In genomic region chr2:52073141-52073904, GRCm38 (mm10) we compare ENCODE assay signal across 8 mouse cellular contexts. TPM values are rescaled to one million over a fixed set of nuclear protein-coding genes. Genes with fewer than 3 reads are reported as not detected.
A peak's percentile ranks its signal among the peaks of the same experiment; 100 is the strongest.
DNase-seq lines count a peak whose midpoint lies in the region; ATAC-seq and TF ChIP-seq lines count a peak whose summit lies in the region.

No protein-coding gene starts in this region.

- H3K4me1 ChIP-seq in E14TG2a.4 (replicated peaks; ENCODE audit: low read depth, low read length): peaks cover 65% of the 10 kb centered on the region
- peaks cover 11% of the 10 kb centered on the region; the same call in 1 of the 2 replicates for H3K4me1 ChIP-seq in embryonic facial prominence, embryonic 12.5 days
- H3K4me1 ChIP-seq in heart, embryonic 13.5 days: peaks cover 21% of the 10 kb centered on the region
- peaks cover 9% of the 10 kb centered on the region; the same call in 1 of the 2 replicates for H3K4me1 ChIP-seq in limb, embryonic 14.5 days (ENCODE audit: control insufficient read depth, insufficient read depth, low read length)
- peaks cover 15% of the 10 kb centered on the region for H3K4me1 ChIP-seq in midbrain, embryonic 12.5 days

- no peak for TF ChIP-seq CTCF in E14TG2a.4 (conservative IDR thresholded peaks at IDR 0.05; ENCODE audit: low read length)

- peak overlapping the region; percentile 55 for H3K4me2 ChIP-seq in embryonic facial prominence, embryonic 12.5 days (replicated peaks)
- peak overlapping the region; percentile 77 for H3K4me2 ChIP-seq in heart, embryonic 13.5 days
- peak overlapping the region; percentile 60 for H3K4me2 ChIP-seq in limb, embryonic 14.5 days (replicated peaks; ENCODE audit: low read depth, low read length, severe bottlenecking)
- peak overlapping the region; percentile 63 for H3K4me2 ChIP-seq in midbrain, embryonic 12.5 days (replicated peaks)

- peaks cover 46% of the 10 kb centered on the region for H3K36me3 ChIP-seq in E14TG2a.4 (ENCODE audit: insufficient read depth, low read length)
- peaks cover 21% of the 10 kb centered on the region for H3K36me3 ChIP-seq in embryonic facial prominence, embryonic 12.5 days
- peaks cover 39% of the 10 kb centered on the region for H3K36me3 ChIP-seq in heart, embryonic 13.5 days
- peaks cover 27% of the 10 kb centered on the region for H3K36me3 ChIP-seq in limb, embryonic 14.5 days (ENCODE audit: control insufficient read depth, insufficient read depth, low read length)
- H3K36me3 ChIP-seq in midbrain, embryonic 12.5 days: peaks cover 23% of the 10 kb centered on the region

- H3K9ac ChIP-seq in embryonic facial prominence, embryonic 12.5 days: peak overlapping the region; percentile 96
- H3K9ac ChIP-seq in heart, embryonic 13.5 days: peak overlapping the region; percentile 98
- H3K9ac ChIP-seq in limb, embryonic 14.5 days (ENCODE audit: low read depth, low read length, severe bottlenecking): peak overlapping the region; percentile 91
- peak overlapping the region; percentile 91 for H3K9ac ChIP-seq in midbrain, embryonic 12.5 days (replicated peaks)

- H3K27me3 ChIP-seq in E14TG2a.4 (ENCODE audit: insufficient read depth, low read length): no peaks in the 10 kb centered on the region
- no peaks in the 10 kb centered on the region for H3K27me3 ChIP-seq in embryonic facial prominence, embryonic 12.5 days
- H3K27me3 ChIP-seq in heart, embryonic 13.5 days (replicated peaks): no peaks in the 10 kb centered on the region
- no peaks in the 10 kb centered on the region for H3K27me3 ChIP-seq in limb, embryonic 14.5 days (ENCODE audit: control insufficient read depth, insufficient read depth, low read length)
- no peaks in the 10 kb centered on the region for H3K27me3 ChIP-seq in midbrain, embryonic 12.5 days

- peak; percentile 58 for DNase-seq in cerebellum, adult 9-10 months
- no peak for DNase-seq in cerebellum, adult 8-10 months
- DNase-seq in limb, embryonic 14.5 days (ENCODE audit: low spot score): peak; percentile 38
- peak; percentile 3 for DNase-seq in thymus, postnatal 0 days (ENCODE audit: low spot score)

- no peak for ATAC-seq in embryonic facial prominence, embryonic 12.5 days (ENCODE audit: insufficient number of reproducible peaks, insufficient read depth, low FRiP score, low TSS enrichment)
- ATAC-seq in heart, embryonic 13.5 days (ENCODE audit: extremely low read depth, insufficient number of reproducible peaks, low FRiP score, low TSS enrichment): no peak
- ATAC-seq in limb, embryonic 14.5 days (ENCODE audit: low FRiP score, low read depth): no peak
- ATAC-seq in midbrain, embryonic 12.5 days (ENCODE audit: low FRiP score, low read depth): peak; percentile 53; the same call in 1 of the 2 replicates

- TF ChIP-seq POLR2A in limb, embryonic 14.5 days (IDR thresholded peaks at IDR 0.05; ENCODE audit: borderline replicate concordance, extremely low read depth, insufficient read depth, insufficient read length): no peak

- peak overlapping the region; percentile 89 for H3K27ac ChIP-seq in embryonic facial prominence, embryonic 12.5 days
- peak overlapping the region; percentile 84 for H3K27ac ChIP-seq in heart, embryonic 13.5 days (replicated peaks)
- H3K27ac ChIP-seq in limb, embryonic 14.5 days (replicated peaks; ENCODE audit: low read depth, low read length): peak overlapping the region; percentile 87
- peak overlapping the region; percentile 84 for H3K27ac ChIP-seq in midbrain, embryonic 12.5 days (replicated peaks)

- no peaks in the 10 kb centered on the region for H3K9me3 ChIP-seq in E14TG2a.4 (ENCODE audit: low read length)
- H3K9me3 ChIP-seq in embryonic facial prominence, embryonic 12.5 days: no peaks in the 10 kb centered on the region
- no peaks in the 10 kb centered on the region for H3K9me3 ChIP-seq in heart, embryonic 13.5 days
- no peaks in the 10 kb centered on the region for H3K9me3 ChIP-seq in limb, embryonic 14.5 days (ENCODE audit: control insufficient read depth, low read length)
- no peaks in the 10 kb centered on the region for H3K9me3 ChIP-seq in midbrain, embryonic 12.5 days

- 1% methylated on average over 56 of the region's 56 CpGs for WGBS in embryonic facial prominence, embryonic 12.5 days
- 2% methylated on average over 54 of the region's 56 CpGs for WGBS in heart, embryonic 13.5 days
- WGBS in limb, embryonic 14.5 days: 2% methylated on average over 54 of the region's 56 CpGs
- WGBS in midbrain, embryonic 12.5 days: under 1% methylated on average over 55 of the region's 56 CpGs

- peak overlapping the region; percentile 96 for H3K4me3 ChIP-seq in E14TG2a.4 (replicated peaks; ENCODE audit: low read length)
- peak overlapping the region; percentile 96 for H3K4me3 ChIP-seq in embryonic facial prominence, embryonic 12.5 days
- H3K4me3 ChIP-seq in heart, embryonic 13.5 days: peak overlapping the region; percentile 99
- H3K4me3 ChIP-seq in limb, embryonic 14.5 days (replicated peaks; ENCODE audit: low read length): peak overlapping the region; percentile 100
- H3K4me3 ChIP-seq in midbrain, embryonic 12.5 days: peak overlapping the region; percentile 96

RNA-seq across cellular contexts. Expression of gene Rif1, which starts 0.7 kb away (rescaled TPM):
- 54.4 and 57.4 TPM in 2 replicates for polyA plus RNA-seq in embryonic facial prominence, embryonic 12.5 days (2016; fragmentation: Nextera tagmentation; extraction: Ambion mirVana)
- 16.3 and 16.6 TPM in 2 replicates for polyA plus RNA-seq in heart, embryonic 13.5 days (2015; fragmentation: Nextera tagmentation; extraction: Ambion mirVana)
- polyA plus RNA-seq in limb, embryonic 14.5 days (2012; rRNA removed): 21.3 and 25.6 TPM in 2 replicates
- 45.2 and 51.1 TPM in 2 replicates for polyA plus RNA-seq in limb, embryonic 14.5 days (2014; fragmentation: Nextera tagmentation; extraction: Ambion mirVana)
- 50.8 and 51.4 TPM in 2 replicates for polyA plus RNA-seq in midbrain, embryonic 12.5 days (2016; fragmentation: Nextera tagmentation; extraction: Ambion mirVana)
- polyA plus RNA-seq in thymus, postnatal 0 days (2015; fragmentation: Nextera tagmentation; extraction: Ambion mirVana): 32.5 and 38.2 TPM in 2 replicates

RNA-seq across cellular contexts. Expression of gene Tnfaip6, which starts 35.5 kb away (rescaled TPM):
- polyA plus RNA-seq in embryonic facial prominence, embryonic 12.5 days (2016; fragmentation: Nextera tagmentation; extraction: Ambion mirVana): 60.4 and 71.7 TPM in 2 replicates
- 2.5 and 3.6 TPM in 2 replicates for polyA plus RNA-seq in heart, embryonic 13.5 days (2015; fragmentation: Nextera tagmentation; extraction: Ambion mirVana)
- polyA plus RNA-seq in limb, embryonic 14.5 days (2012; rRNA removed): 18.8 and 20.8 TPM in 2 replicates
- polyA plus RNA-seq in limb, embryonic 14.5 days (2014; fragmentation: Nextera tagmentation; extraction: Ambion mirVana): 29.3 and 34.7 TPM in 2 replicates
- polyA plus RNA-seq in midbrain, embryonic 12.5 days (2016; fragmentation: Nextera tagmentation; extraction: Ambion mirVana): 14.1 and 19.6 TPM in 2 replicates
- polyA plus RNA-seq in thymus, postnatal 0 days (2015; fragmentation: Nextera tagmentation; extraction: Ambion mirVana): 2.7 and 2.9 TPM in 2 replicates
